Mouse (Mus musculus) hindbrain, postnatal 0 days (tissue): Measurements from ENCODE around the gene Olfr155. TPM values are rescaled to one million over a fixed set of nuclear protein-coding genes. Genes with fewer than 3 reads are reported as not detected.

Experiments
- ATAC-seq: fragments of 200-750 bp; cut with Nextera tagmentation; 2 replicates; pipeline ENCODE4 v1.8.0; 2017; ENCODE audit warnings: mild to moderate bottlenecking, moderate TSS enrichment, moderate library complexity
- DNase-seq: peaks from one replicate; pipeline ENCODE4 v3.0.0-alpha.2; 2015; ENCODE audit warnings: low spot score
- H3K27ac ChIP-seq: fragments of 300-500 bp; sonication (generic); 2 replicates; pipeline ENCODE4 v1.5.1; 2014; ENCODE audit warnings: mild to moderate bottlenecking
- H3K27me3 ChIP-seq: fragments of 300-500 bp; sonication (generic); 2 replicates; pipeline ENCODE4 v1.6.1; 2014; ENCODE audit warnings: low read length, mixed read lengths; ENCODE audit not compliant: insufficient read depth
- H3K36me3 ChIP-seq: fragments of 300-500 bp; sonication (generic); 2 replicates; pipeline ENCODE4 v1.6.1; 2014; ENCODE audit warnings: low read length, mixed read lengths; ENCODE audit not compliant: insufficient read depth
- H3K4me1 ChIP-seq: fragments of 300-500 bp; sonication (generic); 2 replicates; pipeline ENCODE4 v1.6.1; 2014; ENCODE audit warnings: antibody characterized with exemption, low read length, mixed read lengths; ENCODE audit not compliant: insufficient read depth
- H3K4me2 ChIP-seq: fragments of 300-500 bp; sonication (generic); 2 replicates; pipeline ENCODE4 v1.6.1; 2014; ENCODE audit warnings: low read depth, mild to moderate bottlenecking, low read length, moderate library complexity, mixed read lengths
- H3K4me3 ChIP-seq: fragments of 300-500 bp; sonication (generic); 2 replicates; pipeline ENCODE4 v1.5.1; 2014; ENCODE audit warnings: low read length
- H3K9ac ChIP-seq: fragments of 300-500 bp; sonication (generic); replicated peaks from 2 replicates; pipeline ENCODE4 v1.6.1; 2014; ENCODE audit warnings: mild to moderate bottlenecking, low read length, moderate library complexity, mixed read lengths
- H3K9me3 ChIP-seq: fragments of 300-500 bp; sonication (generic); 2 replicates; pipeline ENCODE4 v1.6.1; 2016; ENCODE audit warnings: low read length, mixed read lengths
- CTCF ChIP-seq: IDR thresholded peaks from 2 replicates; pipeline ENCODE4 v1.5.1; 2016; ENCODE audit warnings: antibody characterized with exemption, control low read depth, low read depth
- WGBS: fragments of 180-500 bp; shearing (Covaris S2); extraction: QIAGEN DNeasy Blood & Tissue Kit; methylation state at CpG from one replicate; pipeline ENCODE4 v1.1.7; 2014; 5-methylcytosine and 5-hydroxymethylcytosine counted together
- polyA plus RNA-seq: library from polyadenylated mRNA; unstranded; fragments of >200 nt; fragmentation: Nextera tagmentation; extraction: Ambion mirVana; gene quantifications from 2 replicates; pipeline ENCODE4 v1.2.1, GENCODE M21; 2015
- total RNA-seq: library from RNA; depleted of rRNA; stranded (reverse); fragments of >200 nt; gene quantifications from 2 replicates; pipeline ENCODE4 v1.2.3, GENCODE M21; 2014; rRNA removed

Olfr155 gene
- total and polyA plus RNA-seq, 2 experiments from 2014 or later = not detected

GRCm38 (mm10) chr4:43884196-43884595 is 32.8 kb downstream of the Olfr155 start:
- H3K9ac ChIP-seq = no peak overlapping the region
- no peaks in the 10 kb centered on the region for H3K36me3 ChIP-seq
- no peak for TF ChIP-seq CTCF
- H3K4me3 ChIP-seq = no peak overlapping the region
- ATAC-seq (no peak), DNase-seq (no peak)
- no peaks in the 10 kb centered on the region for H3K27me3 ChIP-seq
- 45% methylated on average over 4 of the region's 4 CpGs for WGBS
- no peaks in the 10 kb centered on the region for H3K4me1 ChIP-seq
- H3K9me3 ChIP-seq = no peaks in the 10 kb centered on the region
- H3K27ac ChIP-seq = no peak overlapping the region
- H3K4me2 ChIP-seq = no peak overlapping the region

- WGBS = 93% methylated on average over 3 of the region's 3 CpGs
- H3K9me3 ChIP-seq = no peaks in the 10 kb centered on the region
- H3K27me3 ChIP-seq = no peaks in the 10 kb centered on the region
These were observed 39.9 kb downstream of the Olfr155 start for GRCm38 (mm10) chr4:43891247-43891646.

DNA sequence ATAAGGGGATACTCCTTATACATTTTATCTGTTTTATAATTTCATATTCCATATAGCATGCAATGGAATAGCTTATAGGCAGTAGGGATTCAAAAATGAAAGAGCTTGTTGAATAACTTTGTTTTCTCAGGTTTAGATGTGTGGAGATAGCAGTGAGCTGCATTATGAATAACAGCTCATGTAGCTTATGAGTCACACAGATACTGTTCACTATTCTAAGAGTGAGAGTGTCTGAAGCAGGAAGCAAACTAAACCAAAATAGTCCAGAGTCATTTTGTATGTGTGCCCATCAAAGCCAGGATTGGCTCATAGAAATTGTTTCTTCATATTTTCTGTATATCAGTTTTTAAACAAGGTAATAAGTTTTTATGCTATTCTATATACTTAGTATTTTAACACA is 45.8 kb downstream of the Olfr155 start:
- no peak overlapping the region for H3K4me3 ChIP-seq
- H3K4me2 ChIP-seq = no peak overlapping the region
- no peak overlapping the region for H3K9ac ChIP-seq
- no peaks in the 10 kb centered on the region for H3K4me1 ChIP-seq
- H3K27me3 ChIP-seq = no peaks in the 10 kb centered on the region
- ATAC-seq (no peak), DNase-seq (no peak)
- H3K36me3 ChIP-seq = peaks cover 9% of the 10 kb centered on the region; the same call in 1 of the 2 replicates
- TF ChIP-seq CTCF = no peak
- H3K9me3 ChIP-seq = no peaks in the 10 kb centered on the region
- no peak overlapping the region for H3K27ac ChIP-seq

More at GRCm38 (mm10) chr4:43891247-43891646, 39.9 kb downstream of the Olfr155 start:
- no peak overlapping the region for H3K27ac ChIP-seq
- no peak overlapping the region for H3K4me2 ChIP-seq
- no peak overlapping the region for H3K4me3 ChIP-seq
- ATAC-seq (no peak), DNase-seq (no peak)
- H3K9ac ChIP-seq = no peak overlapping the region
- no peaks in the 10 kb centered on the region for H3K4me1 ChIP-seq
- 0 out of 2 replicates have a peak, but pooled peaks cover 4% of the 10 kb centered on the region for H3K36me3 ChIP-seq
- TF ChIP-seq CTCF = no peak

DNA sequence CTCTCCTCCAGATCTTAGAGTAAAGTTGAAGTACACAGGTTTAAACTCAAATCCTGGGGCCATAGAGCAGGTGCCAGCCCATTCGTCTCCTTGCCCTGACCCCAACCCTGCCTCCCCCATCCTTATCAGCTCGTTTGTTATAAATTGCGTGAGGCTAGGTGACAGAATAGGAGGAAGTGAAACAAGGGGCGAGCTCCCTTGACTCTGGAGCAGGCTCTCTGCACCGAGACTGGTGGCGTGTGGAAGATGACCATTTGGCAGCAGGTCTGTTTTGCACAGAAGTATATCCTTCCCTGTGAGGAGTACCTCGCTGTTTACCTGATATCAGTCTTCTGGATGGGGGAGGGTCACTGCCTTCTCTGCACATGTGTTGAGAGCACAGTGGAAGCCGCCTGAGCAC is 47.8 kb downstream of the Olfr155 start:
- Histone ChIP-seq H3K27ac (no peak overlapping the region), H3K4me1 (no peaks in the 10 kb centered on the region), H3K9ac (no peak overlapping the region), H3K4me3 (no peak overlapping the region), H3K36me3 (peaks cover 9% of the 10 kb centered on the region; the same call in 1 of the 2 replicates), H3K9me3 (no peaks in the 10 kb centered on the region), H3K27me3 (no peaks in the 10 kb centered on the region), H3K4me2 (no peak overlapping the region)
- TF ChIP-seq CTCF = no peak
- WGBS = 82% methylated on average over 8 of the region's 8 CpGs
- DNase-seq (no peak), ATAC-seq (no peak)

DNA sequence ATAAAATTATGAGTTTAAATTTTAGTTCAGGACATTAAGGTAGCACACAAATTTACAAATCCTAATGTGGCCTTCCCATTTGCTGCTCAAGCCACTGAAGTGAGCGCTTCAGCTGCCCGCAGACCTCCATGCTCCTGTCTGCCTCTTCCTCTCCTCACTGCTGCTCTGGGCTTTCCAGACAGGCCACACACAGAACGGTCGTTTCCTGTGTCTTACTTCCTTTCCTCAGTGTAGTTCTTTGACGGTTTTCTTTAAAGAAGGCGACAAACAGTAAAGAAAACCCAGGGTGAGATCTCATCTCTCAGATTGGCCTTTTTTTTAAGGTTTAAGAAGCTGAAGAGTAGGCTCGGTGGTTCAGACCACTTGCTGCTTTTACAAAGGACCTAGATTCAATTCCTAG is 52.3 kb downstream of the Olfr155 start:
- ATAC-seq = no peak
- no peak overlapping the region for H3K9ac ChIP-seq
- H3K4me2 ChIP-seq = no peak overlapping the region
- no peak overlapping the region for H3K4me3 ChIP-seq
- no peaks in the 10 kb centered on the region for H3K27me3 ChIP-seq
- no peak for TF ChIP-seq CTCF
- no peak overlapping the region for H3K27ac ChIP-seq
- 85% methylated on average over 7 of the region's 7 CpGs for WGBS
- no peak for DNase-seq
- no peaks in the 10 kb centered on the region for H3K9me3 ChIP-seq
- H3K4me1 ChIP-seq = no peaks in the 10 kb centered on the region
- H3K36me3 ChIP-seq = peaks cover under 1% of the 10 kb centered on the region; the same call in 1 of the 2 replicates

GRCm38 (mm10) chr4:43906443-43906842 is 55.1 kb downstream of the Olfr155 start:
- Histone ChIP-seq H3K9ac (no peak overlapping the region), H3K4me2 (no peak overlapping the region), H3K4me1 (no peaks in the 10 kb centered on the region), H3K27ac (no peak overlapping the region), H3K36me3 (0 out of 2 replicates have a peak, but pooled peaks cover 6% of the 10 kb centered on the region), H3K27me3 (no peaks in the 10 kb centered on the region), H3K4me3 (no peak overlapping the region), H3K9me3 (no peaks in the 10 kb centered on the region)
- DNase-seq (peak; percentile 69), ATAC-seq (0 out of 2 replicates have a peak, but pooled peaks have one; percentile 24)
- peak; percentile 69 for TF ChIP-seq CTCF
- WGBS = 29% methylated on average over 6 of the region's 6 CpGs

Other genes starting within 250 kb of the Olfr155 start
- gene Npr2, start 219.6 kb upstream of the Olfr155 start, total RNA-seq = 25.0 and 41.3 TPM in 2 replicates
- 8.8 and 8.9 TPM in 2 replicates for gene Npr2, start 219.6 kb upstream of the Olfr155 start, polyA plus RNA-seq
- 6.8 and 17.0 TPM in 2 replicates for gene Spag8, start 198.0 kb upstream of the Olfr155 start, total RNA-seq
- 7.8 and 8.2 TPM in 2 replicates for gene Spag8, start 198.0 kb upstream of the Olfr155 start, polyA plus RNA-seq
- gene Hint2, start 195.1 kb upstream of the Olfr155 start, total RNA-seq = 86.8 and 131 TPM in 2 replicates
- 98.7 and 107 TPM in 2 replicates for gene Hint2, start 195.1 kb upstream of the Olfr155 start, polyA plus RNA-seq
- gene Tmem8b, start 182.6 kb upstream of the Olfr155 start, total RNA-seq = 25.3 and 31.6 TPM in 2 replicates
- 10.3 and 11.4 TPM in 2 replicates for gene Tmem8b, start 182.6 kb upstream of the Olfr155 start, polyA plus RNA-seq
- gene Fam221b, start 182.4 kb upstream of the Olfr155 start, total RNA-seq = not detected in 2 replicates
- 1.4 and 1.6 TPM in 2 replicates for gene Fam221b, start 182.4 kb upstream of the Olfr155 start, polyA plus RNA-seq
- gene Olfr70, start 150.8 kb upstream of the Olfr155 start, total RNA-seq = 0.36 TPM in 1 of 2 replicates, not detected in the other
- gene Olfr70, start 150.8 kb upstream of the Olfr155 start, polyA plus RNA-seq = not detected in 2 replicates
- not detected in 2 replicates for gene Olfr71, start 141.3 kb upstream of the Olfr155 start, total RNA-seq
- not detected in 2 replicates for gene Olfr71, start 141.3 kb upstream of the Olfr155 start, polyA plus RNA-seq
- gene Hrct1, start 124.4 kb upstream of the Olfr155 start, total RNA-seq = 0.73 and 1.8 TPM in 2 replicates
- 0.70 and 0.92 TPM in 2 replicates for gene Hrct1, start 124.4 kb upstream of the Olfr155 start, polyA plus RNA-seq
- gene Spaar, start 121.5 kb upstream of the Olfr155 start, total RNA-seq = 0.10 and 0.22 TPM in 2 replicates
- gene Spaar, start 121.5 kb upstream of the Olfr155 start, polyA plus RNA-seq = 0.08 and 0.13 TPM in 2 replicates
- gene Olfr159, start 80.6 kb upstream of the Olfr155 start, total RNA-seq = not detected in 2 replicates
- gene Olfr159, start 80.6 kb upstream of the Olfr155 start, polyA plus RNA-seq = not detected in 2 replicates
- not detected in 2 replicates for gene Olfr156, start 27.7 kb upstream of the Olfr155 start, total RNA-seq
- gene Olfr156, start 27.7 kb upstream of the Olfr155 start, polyA plus RNA-seq = not detected in 2 replicates
- gene Olfr157, start 11.4 kb upstream of the Olfr155 start, total RNA-seq = not detected in 2 replicates
- not detected in 2 replicates for gene Olfr157, start 11.4 kb upstream of the Olfr155 start, polyA plus RNA-seq
- 4.0 and 6.1 TPM in 2 replicates for gene Reck, start 24.0 kb downstream of the Olfr155 start, total RNA-seq
- gene Reck, start 24.0 kb downstream of the Olfr155 start, polyA plus RNA-seq = 3.4 and 4.0 TPM in 2 replicates
- gene Glipr2, start 105.8 kb downstream of the Olfr155 start, total RNA-seq = 24.9 and 27.8 TPM in 2 replicates
- gene Glipr2, start 105.8 kb downstream of the Olfr155 start, polyA plus RNA-seq = 21.0 and 23.4 TPM in 2 replicates
- 0.29 TPM in 1 of 2 replicates, not detected in the other for gene Ccin, start 131.9 kb downstream of the Olfr155 start, total RNA-seq
- not detected in 2 replicates for gene Ccin, start 131.9 kb downstream of the Olfr155 start, polyA plus RNA-seq
- 366 and 404 TPM in 2 replicates for gene Clta, start 152.9 kb downstream of the Olfr155 start, total RNA-seq
- gene Clta, start 152.9 kb downstream of the Olfr155 start, polyA plus RNA-seq = 379 and 380 TPM in 2 replicates
- 41.9 and 44.5 TPM in 2 replicates for gene Gne, start 232.6 kb downstream of the Olfr155 start, total RNA-seq
- 24.7 and 26.1 TPM in 2 replicates for gene Gne, start 232.6 kb downstream of the Olfr155 start, polyA plus RNA-seq